Mouse (Mus musculus): Measurements from ENCODE around the gene Abca7.

- no peak for TF ChIP-seq CTCF (IDR thresholded peaks at IDR 0.05; ENCODE audit: low read depth)
- TF ChIP-seq EP300 (optimal IDR thresholded peaks at IDR 0.05) = no peak
These were observed 46.4 kb upstream of the Abca7 start for GRCm38 (mm10) chr10:79949873-79950272.
